13 mouse cellular contexts compared by ENCODE assay signal in genomic region chr11:75102763-75103339, GRCm38 (mm10).
A peak's percentile ranks its signal among the peaks of the same experiment; 100 is the strongest.
DNase-seq lines count a peak whose midpoint lies in the region; ATAC-seq lines count a peak whose summit lies in the region.
"Had no signal": no experiment of that assay in that cellular context is flagged by ENCODE, and none has a peak within 500 bp of the region (broad histone marks: within the 10 kb centered on the region; RNA-seq: fewer than 3 reads in every experiment).

No protein-coding gene starts in this region.

- H3K4me2 ChIP-seq in neural tube, embryonic 15.5 days, result no peak overlapping the region
- H3K4me2 ChIP-seq: heart, embryonic 15.5 days; intestine, embryonic 15.5 days; midbrain, embryonic 13.5 days had no signal

- no peak for ATAC-seq in neural tube, embryonic 15.5 days (ENCODE audit: low FRiP score)
- ATAC-seq: intestine, embryonic 15.5 days; midbrain, embryonic 13.5 days had no signal

- peak overlapping the region; percentile 48; the same call in 1 of the 2 replicates for H3K27ac ChIP-seq in neural tube, embryonic 15.5 days (replicated peaks)
- H3K27ac ChIP-seq: heart, embryonic 15.5 days; intestine, embryonic 15.5 days; liver, embryonic 14.5 days; midbrain, embryonic 13.5 days; stomach, postnatal 0 days had no signal

- 0 out of 2 replicates have a peak, but pooled peaks cover 1% of the 10 kb centered on the region for H3K36me3 ChIP-seq in neural tube, embryonic 15.5 days

- no peak overlapping the region for H3K4me3 ChIP-seq in neural tube, embryonic 15.5 days (replicated peaks)
- H3K4me3 ChIP-seq: heart, embryonic 15.5 days; intestine, embryonic 15.5 days; midbrain, embryonic 13.5 days had no signal

- peaks cover 11% of the 10 kb centered on the region; the same call in 1 of the 2 replicates for H3K4me1 ChIP-seq in neural tube, embryonic 15.5 days
- H3K4me1 ChIP-seq: midbrain, embryonic 13.5 days had no signal

- H3K9ac ChIP-seq in neural tube, embryonic 15.5 days (replicated peaks), result no peak overlapping the region
- H3K9ac ChIP-seq: heart, embryonic 15.5 days; intestine, embryonic 15.5 days; liver, embryonic 14.5 days; midbrain, embryonic 13.5 days had no signal

- no peaks in the 10 kb centered on the region for H3K9me3 ChIP-seq in neural tube, embryonic 15.5 days (replicated peaks)
- H3K9me3 ChIP-seq: G1E; heart, embryonic 15.5 days; intestine, embryonic 15.5 days; midbrain, embryonic 13.5 days had no signal

- 69% methylated on average over 5 of the region's 5 CpGs for WGBS in neural tube, embryonic 15.5 days

- peak; percentile 22 for DNase-seq in layer of hippocampus, adult 11-12 months (ENCODE audit: low spot score)
- no peak for DNase-seq in layer of hippocampus, postnatal 25 days (ENCODE audit: extremely low spot score in 1 of 2, low spot score in 1 of 2)
- DNase-seq in neural tube, embryonic 10.5 days (ENCODE audit: extremely low spot score, low spot score), result no peak
- peak; percentile 20 to 33 for DNase-seq in cerebellum, postnatal 14 days
- no peak for DNase-seq in ovary, postnatal 36 days (ENCODE audit: low spot score)
- no peak for DNase-seq in thymus, postnatal 10 days (ENCODE audit: low spot score in 2 of 2)

- H3K27me3 ChIP-seq in neural tube, embryonic 15.5 days (replicated peaks), result no peaks in the 10 kb centered on the region
- H3K27me3 ChIP-seq: heart, embryonic 15.5 days; intestine, embryonic 15.5 days; midbrain, embryonic 13.5 days had no signal

Comparison
In these comparisons a context has a peak if more than half of its experiments do, and no peak if none do; other contexts are left out.
1. DNase-seq: peak in layer of hippocampus, adult 11-12 months (single experiment) and cerebellum, postnatal 14 days (2 of 2); none in layer of hippocampus, postnatal 25 days (0 of 2), neural tube, embryonic 10.5 days (single experiment), ovary, postnatal 36 days (single experiment) and thymus, postnatal 10 days (0 of 2).